Mouse (Mus musculus): ENCODE results near the gene Olfr593.
"Not testable (repeated sequence)": the region's sequence is repeated elsewhere in the genome, so short reads cannot be mapped to it uniquely, and the experiment has no call there.

Olfr593 gene

GRCm38 (mm10) chr7:103211562-103211961 is at the start of gene Olfr593:
TSS of gene Olfr593 (plus strand) at chr7:103211862.
- DNase-seq = no peak

- peak; percentile 76 to 82 for DNase-seq
Observed at GRCm38 (mm10) chr7:103169697-103170096, 42.0 kb upstream of the Olfr593 start.

GRCm38 (mm10) chr7:103178240-103178639 is 33.4 kb upstream of the Olfr593 start, which contains the start of gene Olfr591:
TSS of gene Olfr591 (minus strand) at chr7:103178340.
- DNase-seq = no peak

GRCm38 (mm10) chr7:103184503-103184902 is 27.2 kb upstream of the Olfr593 start, which contains the start of gene Olfr592:
TSS of gene Olfr592 (plus strand) at chr7:103184803.
- not testable (repeated sequence) for DNase-seq

GRCm38 (mm10) chr7:103212050-103212449 is 388 bp downstream of the Olfr593 start:
- DNase-seq = not testable (repeated sequence)

GRCm38 (mm10) chr7:103216696-103217095 is 5.0 kb downstream of the Olfr593 start, which contains the start of gene Olfr594:
TSS of gene Olfr594 (plus strand) at chr7:103216996.
- DNase-seq = no peak

- DNase-seq = not testable (repeated sequence)
Observed at GRCm38 (mm10) chr7:103252405-103252804, 40.7 kb downstream of the Olfr593 start, which contains the start of gene Usp17ld. TSS of gene Usp17ld (minus strand) at chr7:103252505.
